Mouse (Mus musculus) MEL (cell line): ENCODE results near the gene Csnk2a2.

ENCODE experiments used
- CTCF ChIP-seq, 3 experiments: IDR thresholded peaks in 2 of 3; conservative IDR thresholded peaks in 1 of 3; 2 replicates each; pipeline ENCODE4 v1.5.1; 2011 to 2012; ENCODE audit warnings: low read length in 3 of 3, low read depth in 2 of 3, mild to moderate bottlenecking in 2 of 3, improper control_type of control experiment in 1 of 3, inconsistent platforms in 1 of 3, mixed read lengths in 1 of 3, moderate library complexity in 1 of 3; ENCODE audit not compliant: control insufficient read depth in 1 of 3, insufficient read depth in 1 of 3, poor library complexity in 1 of 3, severe bottlenecking in 1 of 3
- E2F4 ChIP-seq: IDR thresholded peaks from 2 replicates; pipeline ENCODE4 v1.6.1; 2011; ENCODE audit warnings: low read depth, low read length, improper control_type of control experiment, borderline replicate concordance
- EP300 ChIP-seq, 2 experiments: IDR thresholded peaks; 2 replicates each; pipeline ENCODE4 v1.6.1; 2011; ENCODE audit warnings: improper control_type of control experiment in 2 of 2, low read length in 2 of 2, low read depth in 1 of 2, mild to moderate bottlenecking in 1 of 2
- NELFE ChIP-seq: IDR thresholded peaks from 2 replicates; pipeline ENCODE4 v1.6.1; 2011; ENCODE audit warnings: low read depth, low read length, improper control_type of control experiment

GRCm38 (mm10) chr8:95492057-95492456, 2.2 kb upstream of the Csnk2a2 start:
- TF ChIP-seq NELFE: no peak
- no peak for TF ChIP-seq EP300 (IDR thresholded peaks at IDR 0.05; ENCODE audit: low read depth in 1 of 2, low read length in 2 of 2)
- TF ChIP-seq CTCF (IDR thresholded peaks at IDR 0.05 in 2 of 3, conservative IDR thresholded peaks at IDR 0.05 in 1 of 3; ENCODE audit: control insufficient read depth in 1 of 3, insufficient read depth in 1 of 3, low read depth in 2 of 3, low read length in 3 of 3, poor library complexity in 1 of 3, severe bottlenecking in 1 of 3): no peak
- no peak for TF ChIP-seq E2F4
